Mouse (Mus musculus) gastrocnemius, adult 18-20 months (tissue): ENCODE measurements around the gene Rybp. TPM values are rescaled to one million over a fixed set of nuclear protein-coding genes. Genes with fewer than 3 reads are reported as not detected.

Experiments used
- DNase-seq: peaks from one replicate; pipeline ENCODE4 v3.0.0; 2021; ENCODE audit warnings: low spot score
- total RNA-seq, 2 experiments: library from RNA; stranded (reverse); gene quantifications; 2 replicates each; pipeline ENCODE4 v1.2.3; 2021

Gene Rybp
- total RNA-seq, 2 experiments from 2014 or later = 5.8 to 9.2 TPM

- no peak for DNase-seq
Observed at GRCm38 (mm10) chr6:100219971-100220370, 67.3 kb downstream of the Rybp start.

GRCm38 (mm10) chr6:100218541-100219341, 68.5 kb downstream of the Rybp start:
- DNase-seq = peak; percentile 28

- DNase-seq = no peak
Observed at GRCm38 (mm10) chr6:100217507-100217906, 69.8 kb downstream of the Rybp start.

GRCm38 (mm10) chr6:100216945-100217344, 70.3 kb downstream of the Rybp start:
- no peak for DNase-seq

GRCm38 (mm10) chr6:100215809-100216208, 71.5 kb downstream of the Rybp start:
- DNase-seq = no peak

GRCm38 (mm10) chr6:100214132-100214913, 73.0 kb downstream of the Rybp start:
- DNase-seq = no peak

- DNase-seq = no peak
Observed at GRCm38 (mm10) chr6:100213596-100213995, 73.7 kb downstream of the Rybp start.

- no peak for DNase-seq
Observed at GRCm38 (mm10) chr6:100212820-100213219, 74.5 kb downstream of the Rybp start.

GRCm38 (mm10) chr6:100211646-100212045, 75.6 kb downstream of the Rybp start:
- no peak for DNase-seq

- DNase-seq = no peak
Observed at GRCm38 (mm10) chr6:100210517-100210916, 76.8 kb downstream of the Rybp start.

- DNase-seq = no peak
Observed at GRCm38 (mm10) chr6:100206741-100207275, 80.5 kb downstream of the Rybp start.

GRCm38 (mm10) chr6:100206261-100206660, 81.0 kb downstream of the Rybp start:
- DNase-seq = no peak

- DNase-seq = no peak
Observed at GRCm38 (mm10) chr6:100204436-100204835, 82.8 kb downstream of the Rybp start.

- DNase-seq = no peak
Observed at GRCm38 (mm10) chr6:100203492-100203891, 83.8 kb downstream of the Rybp start.

GRCm38 (mm10) chr6:100202091-100202490, 85.2 kb downstream of the Rybp start:
- DNase-seq = no peak

- DNase-seq = peak; percentile 52
Observed at GRCm38 (mm10) chr6:100197102-100197501, 90.2 kb downstream of the Rybp start.

GRCm38 (mm10) chr6:100195870-100196409, 91.3 kb downstream of the Rybp start:
- DNase-seq = peak; percentile 49

- no peak for DNase-seq
Observed at GRCm38 (mm10) chr6:100195091-100195490, 92.2 kb downstream of the Rybp start.

- no peak for DNase-seq
Observed at GRCm38 (mm10) chr6:100193760-100194159, 93.5 kb downstream of the Rybp start.

GRCm38 (mm10) chr6:100192691-100193229, 94.5 kb downstream of the Rybp start:
- DNase-seq = no peak

- DNase-seq = no peak
Observed at GRCm38 (mm10) chr6:100190803-100191559, 96.3 kb downstream of the Rybp start.
